Mouse (Mus musculus) adrenal gland, postnatal 10 days (tissue): ENCODE data around the gene Apc2. TPM values are rescaled to one million over a fixed set of nuclear protein-coding genes. Genes with fewer than 3 reads are reported as not detected.
A peak's percentile ranks its signal among the peaks of the same experiment; 100 is the strongest.
"Not testable (repeated sequence)": the region's sequence is repeated elsewhere in the genome, so short reads cannot be mapped to it uniquely, and the experiment has no call there.

Experiments used
- DNase-seq: peaks from one replicate; pipeline ENCODE4 v3.0.0; 2021; ENCODE audit warnings: mixed read lengths
- microRNA-seq: library from miRNA; unstranded; fragments of <30 nt; microRNA quantifications from one replicate; pipeline ENCODE4 v1.2.0, GENCODE M21; 2021
- total RNA-seq, 2 experiments: library from RNA; stranded (reverse); gene quantifications; 2 replicates each; pipeline ENCODE4 v1.2.3; 2021

Apc2 gene
- total RNA-seq, 2 experiments from 2014 or later, result 2.7 to 5.6 TPM

- no peak for DNase-seq
These were observed 47.7 kb downstream of the Apc2 start for GRCm38 (mm10) chr10:80343425-80343895.

- DNase-seq, result no peak
These were observed 48.4 kb downstream of the Apc2 start for GRCm38 (mm10) chr10:80344131-80344661.

GRCm38 (mm10) chr10:80345122-80345521 lies 49.3 kb downstream of the Apc2 start:
- no peak for DNase-seq

GRCm38 (mm10) chr10:80345929-80346328 lies 50.2 kb downstream of the Apc2 start:
- not testable (repeated sequence) for DNase-seq

GRCm38 (mm10) chr10:80347514-80347967 lies 51.8 kb downstream of the Apc2 start:
- peak; percentile 23 for DNase-seq

GRCm38 (mm10) chr10:80348244-80348781 lies 52.5 kb downstream of the Apc2 start, which contains the start of gene Adamtsl5:
Adamtsl5 (minus strand) TSS chr10:80348412.
- DNase-seq, result peak; percentile 72

- peak; percentile 37 for DNase-seq
These were observed 53.2 kb downstream of the Apc2 start for GRCm38 (mm10) chr10:80348981-80349380.

GRCm38 (mm10) chr10:80350292-80350691 lies 54.5 kb downstream of the Apc2 start:
- peak; percentile 94 for DNase-seq

- DNase-seq, result no peak
These were observed 56.1 kb downstream of the Apc2 start for GRCm38 (mm10) chr10:80351896-80352295.

- no peak for DNase-seq
These were observed 57.0 kb downstream of the Apc2 start for GRCm38 (mm10) chr10:80352727-80353126.

GRCm38 (mm10) chr10:80355431-80355830 lies 59.7 kb downstream of the Apc2 start:
- DNase-seq, result no peak

- DNase-seq, result no peak
These were observed 60.4 kb downstream of the Apc2 start, which contains the start of gene Plk5 for GRCm38 (mm10) chr10:80356001-80356682. Plk5 (plus strand) TSS chr10:80356459.

GRCm38 (mm10) chr10:80356737-80357136 lies 61.0 kb downstream of the Apc2 start:
- DNase-seq, result no peak

- no peak for DNase-seq
These were observed 61.6 kb downstream of the Apc2 start for GRCm38 (mm10) chr10:80357336-80357735.

- peak; percentile 61 for DNase-seq
These were observed 62.3 kb downstream of the Apc2 start for GRCm38 (mm10) chr10:80357994-80358639.

- DNase-seq, result no peak
These were observed 68.0 kb downstream of the Apc2 start for GRCm38 (mm10) chr10:80363734-80364133.

- no peak for DNase-seq
These were observed 70.0 kb downstream of the Apc2 start for GRCm38 (mm10) chr10:80365736-80366135.

Small RNA genes lying within 50 kb of the gene (microRNA-seq; reads per million reads assigned to microRNA genes)
- not detected for gene Mir6911

Other genes with a start within 250 kb of the Apc2 start
- 1,000 to 10,000 TPM; 1,132 to 1,146 TPM for gene Gpx4, start 248.8 kb upstream of the Apc2 start, total RNA-seq
- 10 to 100 TPM; 37.5 to 55.7 TPM for gene Sbno2, start 190.4 kb upstream of the Apc2 start, total RNA-seq
- gene Stk11, start 180.2 kb upstream of the Apc2 start, total RNA-seq, result 100 to 1,000 TPM; 133 to 151 TPM
- gene Atp5d, start 157.3 kb upstream of the Apc2 start, total RNA-seq, result 100 to 1,000 TPM; 982 to 996 TPM
- 10 to 100 TPM; 41.6 to 65.6 TPM for gene Cbarp, start 155.1 kb upstream of the Apc2 start, total RNA-seq
- 100 to 1,000 TPM; 106 to 127 TPM for gene Midn, start 147.7 kb upstream of the Apc2 start, total RNA-seq
- gene Cirbp, start 130.0 kb upstream of the Apc2 start, total RNA-seq, result 100 to 1,000 TPM; 102 to 168 TPM
- gene 1600002K03Rik, start 123.0 kb upstream of the Apc2 start, total RNA-seq, result 1 to 10 TPM; 6.4 to 7.7 TPM
- 1 to 10 TPM; 3.3 to 4.5 TPM for gene Efna2, start 116.5 kb upstream of the Apc2 start, total RNA-seq
- gene Mum1, start 69.5 kb upstream of the Apc2 start, total RNA-seq, result 10 to 100 TPM; 26.5 to 39.2 TPM
- gene Ndufs7, start 46.9 kb upstream of the Apc2 start, total RNA-seq, result 100 to 1,000 TPM; 470 to 572 TPM
- 100 to 1,000 TPM; 164 to 167 TPM for gene Gamt, start 35.0 kb upstream of the Apc2 start, total RNA-seq
- 100 to 1,000 TPM in 1 of 2 experiments, 10 to 100 TPM in 1; 93.6 to 121 TPM for gene Dazap1, start 34.5 kb upstream of the Apc2 start, total RNA-seq
- 1,000 to 10,000 TPM; 1,216 to 1,243 TPM for gene Rps15, start 3.5 kb upstream of the Apc2 start, total RNA-seq
- gene 2310011J03Rik, start 24.6 kb downstream of the Apc2 start, total RNA-seq, result 10 to 100 TPM; 24.0 to 26.7 TPM
- gene Pcsk4, start 33.5 kb downstream of the Apc2 start, total RNA-seq, result 1 to 10 TPM; 4.1 to 7.6 TPM
- gene Reep6, start 34.0 kb downstream of the Apc2 start, total RNA-seq, result 10 to 100 TPM; 38.4 to 61.8 TPM
- 10 to 100 TPM in 1 of 2 experiments, 1 to 10 TPM in 1; 7.6 to 18.7 TPM for gene Adamtsl5, start 52.4 kb downstream of the Apc2 start, total RNA-seq
- gene Plk5, start 60.5 kb downstream of the Apc2 start, total RNA-seq, result under 1 TPM in 1 of 2 experiments, not detected in 1; 0.12 TPM
- gene Mex3d, start 91.7 kb downstream of the Apc2 start, total RNA-seq, result 10 to 100 TPM; 19.6 to 21.8 TPM
- gene Mbd3, start 103.6 kb downstream of the Apc2 start, total RNA-seq, result 100 to 1,000 TPM; 103 to 113 TPM
- 1,000 to 10,000 TPM; 1,321 to 1,365 TPM for gene Uqcr11, start 110.9 kb downstream of the Apc2 start, total RNA-seq
- gene Tcf3, start 137.7 kb downstream of the Apc2 start, total RNA-seq, result 10 to 100 TPM; 58.1 to 77.1 TPM
- gene Onecut3, start 198.9 kb downstream of the Apc2 start, total RNA-seq, result not detected
- gene Atp8b3, start 243.1 kb downstream of the Apc2 start, total RNA-seq, result under 1 TPM; 0.27 to 0.36 TPM